Mouse (Mus musculus) limb, embryonic 12.5 days (tissue): ENCODE results near the gene Cct7. TPM values are rescaled to one million over a fixed set of nuclear protein-coding genes. Genes with fewer than 3 reads are reported as not detected.

Experiments
- polyA plus RNA-seq: library from polyadenylated mRNA; unstranded; fragments of >200 nt; fragmentation: Nextera tagmentation; extraction: Ambion mirVana; gene quantifications from 2 replicates; pipeline ENCODE4 v1.2.1, GENCODE M21; 2016

Gene Cct7
- polyA plus RNA-seq, 1 experiment from 2014 or later: 557 TPM

Other genes with a start within 250 kb of the Cct7 start
- 8.3 and 10.2 TPM in 2 replicates for gene Sfxn5, start 118.1 kb upstream of the Cct7 start, polyA plus RNA-seq
- gene Rab11fip5, start 76.9 kb upstream of the Cct7 start, polyA plus RNA-seq: 9.8 and 11.4 TPM in 2 replicates
- not detected in 2 replicates for gene Noto, start 27.6 kb upstream of the Cct7 start, polyA plus RNA-seq
- gene Smyd5, start 19.5 kb upstream of the Cct7 start, polyA plus RNA-seq: 65.2 and 66.2 TPM in 2 replicates
- gene Pradc1, start 456 bp downstream of the Cct7 start, polyA plus RNA-seq: 25.7 and 31.4 TPM in 2 replicates
- gene Fbxo41, start 51.5 kb downstream of the Cct7 start, polyA plus RNA-seq: 1.9 and 2.0 TPM in 2 replicates
- not detected in 2 replicates for gene Egr4, start 62.1 kb downstream of the Cct7 start, polyA plus RNA-seq
- 9.0 and 10.3 TPM in 2 replicates for gene Alms1, start 136.0 kb downstream of the Cct7 start, polyA plus RNA-seq